Mouse (Mus musculus): Measurements from ENCODE around the gene Fdps.

Gene Fdps

DNA sequence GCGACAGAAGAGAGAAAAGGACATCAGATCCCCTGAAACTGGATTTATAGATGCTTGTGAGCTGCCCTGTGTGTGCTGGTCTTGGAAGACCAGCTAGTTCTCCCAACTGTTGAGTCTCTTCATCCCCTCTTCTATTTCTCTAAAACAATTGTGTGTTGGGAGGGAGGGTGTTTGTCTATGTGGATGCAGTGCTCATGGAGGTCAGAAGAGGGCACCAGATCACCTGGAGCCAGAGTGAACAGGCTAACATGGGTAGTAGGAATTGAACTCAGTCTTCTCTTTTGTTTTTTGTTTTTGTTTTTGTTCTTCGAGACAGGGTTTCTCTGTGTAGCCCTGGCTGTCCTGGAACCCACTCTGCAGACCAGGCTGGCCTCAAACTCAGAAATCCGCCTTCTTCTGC lies 43.0 kb downstream of the Fdps start:
- in situ Hi-C loops (cut with MboI; ENCODE audit: unreplicated experiment in 2 of 2): loop anchor here (25.0 kb wide), 2 partner anchors 746 to 954 kb away; no protein-coding TSS in a partner anchor

DNA sequence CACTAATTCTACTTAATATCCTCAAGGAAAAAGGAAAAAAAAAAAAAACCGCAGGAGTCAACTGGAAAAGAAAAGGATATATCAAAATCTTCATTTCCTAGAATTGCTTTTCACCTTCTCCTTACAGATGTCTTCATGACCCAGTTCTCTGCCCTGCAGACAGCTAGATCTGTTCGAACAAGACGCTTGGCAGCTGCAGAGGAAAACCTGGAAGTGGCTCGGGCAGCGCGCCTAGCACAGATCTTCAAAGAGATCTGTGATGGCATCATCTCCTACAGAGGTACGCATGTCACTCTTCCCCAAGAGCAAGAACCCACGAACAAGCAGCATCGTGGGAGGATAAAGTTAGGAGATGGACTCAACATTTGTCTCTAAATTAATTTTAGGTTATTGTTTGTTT lies 43.4 kb downstream of the Fdps start:
- in situ Hi-C loops (cut with MboI; ENCODE audit: unreplicated experiment in 2 of 2): loop anchor here (25.0 kb wide), 2 partner anchors 746 to 954 kb away; no protein-coding TSS in a partner anchor

Data from v-Abl transformed pro-B cells (cell line).